Mouse (Mus musculus): ENCODE results near the gene Nudcd3. TPM values are rescaled to one million over a fixed set of nuclear protein-coding genes. Genes with fewer than 3 reads are reported as not detected.

Gene Nudcd3
- total and polyA plus RNA-seq, 3 experiments = 33.3 to 50.5 TPM; not detected in 1

- Histone ChIP-seq H3K4me3 (ENCODE audit: control insufficient read depth in 1 of 2, insufficient read depth in 1 of 2, low read depth in 2 of 2, low read length in 2 of 2) (no peak overlapping the region), H3K9me3 (replicated peaks; ENCODE audit: insufficient read depth, low read length) (no peaks in the 10 kb centered on the region), H3K36me3 (ENCODE audit: control insufficient read depth in 1 of 2, insufficient read depth in 2 of 2, low read length in 2 of 2) (peaks cover 2 to 20% of the 10 kb centered on the region in 2 experiments; a peak in 3 of 4 replicates), H3K27me3 (ENCODE audit: control insufficient read depth in 1 of 2, insufficient read depth in 2 of 2, low read length in 2 of 2) (no peaks in the 10 kb centered on the region), H3K27ac (ENCODE audit: control insufficient read depth, low read depth, low read length) (no peak overlapping the region), H3K79me2 (ENCODE audit: control insufficient read depth, insufficient read depth, low read length, poor library complexity) (peaks cover 32% of the 10 kb centered on the region), H3K4me1 (ENCODE audit: control insufficient read depth in 1 of 2, insufficient read depth in 2 of 2, low read length in 2 of 2) (no peaks in the 10 kb centered on the region), H3K9ac (ENCODE audit: control insufficient read depth, low read depth, low read length, poor library complexity, severe bottlenecking) (no peak overlapping the region)
- no peak for DNase-seq (ENCODE audit: low read depth, low spot score)
- TF ChIP-seq USF2 (IDR thresholded peaks at IDR 0.05; ENCODE audit: borderline replicate concordance in 1 of 2, insufficient read depth in 1 of 2, low read depth in 1 of 2, low read length in 2 of 2) (no peak), ETS1 (IDR thresholded peaks at IDR 0.05; ENCODE audit: low read depth, low read length) (no peak)
Measured at GRCm38 (mm10) chr11:6187399-6187798, 12.8 kb downstream of the Nudcd3 start.

- no peak overlapping the region for H3K4me3 ChIP-seq (ENCODE audit: control insufficient read depth in 1 of 2, insufficient read depth in 1 of 2, low read depth in 2 of 2, low read length in 2 of 2)
- H3K27ac ChIP-seq (ENCODE audit: control insufficient read depth, low read depth, low read length) = no peak overlapping the region
- H3K36me3 ChIP-seq (ENCODE audit: control insufficient read depth in 1 of 2, insufficient read depth in 2 of 2, low read length in 2 of 2) = peaks cover 2 to 8% of the 10 kb centered on the region in 2 experiments; a peak in 3 of 4 replicates
- no peaks in the 10 kb centered on the region for H3K9me3 ChIP-seq (replicated peaks; ENCODE audit: insufficient read depth, low read length)
- TF ChIP-seq MAX (IDR thresholded peaks at IDR 0.05; ENCODE audit: low read length) = no peak
- TF ChIP-seq MAZ (IDR thresholded peaks at IDR 0.05; ENCODE audit: low read depth, low read length) = no peak
- no peak for TF ChIP-seq MEF2A (IDR thresholded peaks at IDR 0.05; ENCODE audit: extremely low read depth, insufficient replicate concordance, low read depth, low read length, poor library complexity, severe bottlenecking)
- TF ChIP-seq RAD21 (IDR thresholded peaks at IDR 0.05; ENCODE audit: low read depth, low read length) = no peak
- no peak for TF ChIP-seq ZKSCAN1 (IDR thresholded peaks at IDR 0.05; ENCODE audit: low read depth, low read length)
- no peak for TF ChIP-seq SIN3A (IDR thresholded peaks at IDR 0.05; ENCODE audit: low read length)
- no peak for TF ChIP-seq USF1 (IDR thresholded peaks at IDR 0.05; ENCODE audit: low read depth, low read length)
- no peak for TF ChIP-seq MYB (IDR thresholded peaks at IDR 0.05; ENCODE audit: low read depth, low read length)
- no peak for TF ChIP-seq SMC3 (IDR thresholded peaks at IDR 0.05; ENCODE audit: low read depth, low read length)
- no peak for TF ChIP-seq CTCF (IDR thresholded peaks at IDR 0.05 in 2 of 3, conservative IDR thresholded peaks at IDR 0.05 in 1 of 3; ENCODE audit: control insufficient read depth in 1 of 3, insufficient read depth in 1 of 3, low read depth in 2 of 3, low read length in 3 of 3, poor library complexity in 1 of 3, severe bottlenecking in 1 of 3)
- TF ChIP-seq MXI1 (IDR thresholded peaks at IDR 0.05; ENCODE audit: low read depth, low read length) = no peak
- no peak for TF ChIP-seq ZNF384 (IDR thresholded peaks at IDR 0.05; ENCODE audit: low read depth, low read length)
- TF ChIP-seq ETS1 (IDR thresholded peaks at IDR 0.05; ENCODE audit: low read depth, low read length) = no peak
- TF ChIP-seq ELF1 (IDR thresholded peaks at IDR 0.05; ENCODE audit: low read depth, low read length) = no peak
- no peak for DNase-seq (ENCODE audit: low read depth, low spot score)
- no peaks in the 10 kb centered on the region; a peak in 1 of 4 replicates for H3K4me1 ChIP-seq (ENCODE audit: control insufficient read depth in 1 of 2, insufficient read depth in 2 of 2, low read length in 2 of 2)
- H3K79me2 ChIP-seq (ENCODE audit: control insufficient read depth, insufficient read depth, low read length, poor library complexity) = peaks cover 44% of the 10 kb centered on the region
- no peak overlapping the region for H3K9ac ChIP-seq (ENCODE audit: control insufficient read depth, low read depth, low read length, poor library complexity, severe bottlenecking)
- no peaks in the 10 kb centered on the region for H3K27me3 ChIP-seq (ENCODE audit: control insufficient read depth in 1 of 2, insufficient read depth in 2 of 2, low read length in 2 of 2)
Measured at GRCm38 (mm10) chr11:6184202-6184935, 15.8 kb downstream of the Nudcd3 start.

All from MEL (cell line).